Mouse (Mus musculus): ENCODE measurements at regions not wholly inside any gene's neighbourhood (a gene's known extent, or its start where the extent isn't known, plus 50 kb on each side); places are given as distances from the start of the nearest gene placed in this dataset.
"Not testable (repeated sequence)": the region's sequence is repeated elsewhere in the genome, so short reads cannot be mapped to it uniquely, and the experiment has no call there.

GRCm38 (mm10) chr8:28427544-28428135 is 980.2 kb downstream of the Poteg start:
- no peak for DNase-seq

GRCm38 (mm10) chr8:28473190-28473589 is 1025.7 kb downstream of the Poteg start:
- DNase-seq = no peak

GRCm38 (mm10) chr8:28487913-28488312 is 1040.4 kb downstream of the Poteg start:
- DNase-seq = no peak

GRCm38 (mm10) chr8:28503488-28504319 is 1056.2 kb downstream of the Poteg start:
- DNase-seq = no peak

- not testable (repeated sequence) for DNase-seq
These were observed 1076.0 kb downstream of the Poteg start for GRCm38 (mm10) chr8:28523506-28523905.

GRCm38 (mm10) chr8:28547236-28547635 is 1099.8 kb downstream of the Poteg start:
- DNase-seq = no peak

GRCm38 (mm10) chr8:28559881-28560280 is 1112.4 kb downstream of the Poteg start:
- no peak for DNase-seq

- no peak for DNase-seq
These were observed 1131.8 kb downstream of the Poteg start for GRCm38 (mm10) chr8:28579250-28579651.

- DNase-seq = no peak
These were observed 1133.4 kb downstream of the Poteg start for GRCm38 (mm10) chr8:28580821-28581220.

- DNase-seq = no peak
These were observed 1142.5 kb downstream of the Poteg start for GRCm38 (mm10) chr8:28589999-28590398.

GRCm38 (mm10) chr8:28593238-28593637 is 1145.8 kb downstream of the Poteg start:
- DNase-seq = peak; percentile 35 to 66

- DNase-seq = peak; percentile 3 to 7
These were observed 1146.7 kb downstream of the Poteg start for GRCm38 (mm10) chr8:28594191-28594590.

- DNase-seq = no peak
These were observed 1147.1 kb downstream of the Poteg start for GRCm38 (mm10) chr8:28594606-28595005.

- DNase-seq = no peak
These were observed 1148.4 kb downstream of the Poteg start for GRCm38 (mm10) chr8:28595880-28596279.

Data from kidney, adult 8-10 months (tissue).